Mouse (Mus musculus) spleen, adult 2 months (tissue): ENCODE data around the gene Lamp5. TPM values are rescaled to one million over a fixed set of nuclear protein-coding genes. Genes with fewer than 3 reads are reported as not detected.

Source experiments
- DNase-seq, 2 experiments: peaks; one replicate each; pipeline versions ENCODE4 v3.0.0 to v3.0.0-alpha.2; 2012 to 2021; ENCODE audit warnings: low spot score in 2 of 2, low read depth in 1 of 2
- H3K27ac ChIP-seq: fragments of 200-500 bp; 2 replicates; pipeline ENCODE4 v1.5.1; 2012; ENCODE audit warnings: low read length, inconsistent platforms; ENCODE audit not compliant: insufficient read depth
- H3K27me3 ChIP-seq: fragments of 200-500 bp; 2 replicates; pipeline ENCODE4 v1.6.1; 2012; ENCODE audit warnings: mild to moderate bottlenecking, moderate library complexity, low read length, inconsistent platforms; ENCODE audit not compliant: control insufficient read depth, insufficient read depth
- H3K36me3 ChIP-seq: fragments of 200-500 bp; 2 replicates; pipeline ENCODE4 v1.6.1; 2012; ENCODE audit warnings: mild to moderate bottlenecking, low read length, inconsistent platforms; ENCODE audit not compliant: control insufficient read depth, insufficient read depth
- H3K4me1 ChIP-seq: fragments of 200-500 bp; 2 replicates; pipeline ENCODE4 v1.6.1; 2011; ENCODE audit warnings: inconsistent platforms; ENCODE audit not compliant: control insufficient read depth, insufficient read depth, insufficient read length
- H3K4me3 ChIP-seq: fragments of 200-500 bp; 2 replicates; pipeline ENCODE4 v1.5.1; 2011; ENCODE audit warnings: mild to moderate bottlenecking, inconsistent platforms; ENCODE audit not compliant: insufficient read depth, insufficient read length; ENCODE audit errors: extremely low read depth
- CTCF ChIP-seq: fragments of 200-500 bp; IDR thresholded peaks from 2 replicates; pipeline ENCODE4 v1.5.1; 2011; ENCODE audit warnings: mild to moderate bottlenecking, inconsistent platforms; ENCODE audit not compliant: insufficient read depth, insufficient read length, insufficient replicate concordance; ENCODE audit errors: extremely low read depth
- POLR2A ChIP-seq: fragments of 200-500 bp; IDR thresholded peaks from 2 replicates; pipeline ENCODE4 v1.6.1; 2011; ENCODE audit warnings: low read depth, low read length, inconsistent platforms
- WGBS: fragments of 180-500 bp; shearing (Covaris S2); methylation state at CpG from one replicate; pipeline ENCODE4 v1.1.7; 2018; 5-methylcytosine and 5-hydroxymethylcytosine counted together
- polyA plus RNA-seq: library from polyadenylated mRNA; depleted of rRNA; stranded (reverse); fragments of >200 nt; gene quantifications from 2 replicates; pipeline ENCODE4 v1.2.3, GENCODE M21; 2012; rRNA removed

Gene Lamp5
- polyA plus RNA-seq: 0.13 and 0.14 TPM in 2 replicates

DNA sequence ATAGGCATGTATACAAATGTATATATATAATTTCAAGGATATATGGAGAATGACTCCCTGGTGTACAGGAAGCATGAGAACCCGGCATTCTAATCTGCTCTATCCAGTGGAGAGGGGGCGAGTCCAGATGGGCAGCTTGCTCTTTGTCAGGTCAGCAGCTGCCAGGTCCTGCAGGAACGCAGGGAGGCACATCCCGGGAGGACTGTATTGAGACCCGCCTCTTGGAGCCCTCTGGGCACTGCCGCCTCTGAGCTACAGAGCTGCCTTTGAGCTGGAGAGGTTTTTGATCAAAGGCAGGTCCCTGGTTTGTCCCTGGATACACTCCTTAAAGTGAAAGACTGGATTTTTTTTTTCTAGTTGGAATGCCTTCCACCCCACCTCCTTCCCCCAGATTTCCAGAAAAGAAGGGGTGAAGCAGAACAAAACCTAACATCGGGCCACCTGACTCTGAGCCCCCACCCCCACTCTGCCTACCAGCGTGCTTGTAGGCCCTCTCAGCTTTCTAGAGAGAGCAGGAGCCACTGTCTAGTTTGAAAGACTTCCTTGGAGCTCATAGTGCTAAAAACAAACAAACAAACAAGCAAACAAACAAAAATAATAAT is at the start of gene Lamp5:
Gene Lamp5 (plus strand): TSS at position 552 of the 602 bp plus-strand sequence.
- no peaks in the 10 kb centered on the region for H3K27me3 ChIP-seq
- no peak within 1 kb of the TSS for H3K4me3 ChIP-seq
- H3K27ac ChIP-seq: no peak within 1 kb of the TSS
- H3K4me1 ChIP-seq: no peaks in the 10 kb centered on the region
- no peak for DNase-seq
- H3K36me3 ChIP-seq: no peaks in the 10 kb centered on the region
- 34% methylated on average over 8 of the region's 8 CpGs for WGBS
- no peak for TF ChIP-seq POLR2A
- TF ChIP-seq CTCF: no peak

DNA sequence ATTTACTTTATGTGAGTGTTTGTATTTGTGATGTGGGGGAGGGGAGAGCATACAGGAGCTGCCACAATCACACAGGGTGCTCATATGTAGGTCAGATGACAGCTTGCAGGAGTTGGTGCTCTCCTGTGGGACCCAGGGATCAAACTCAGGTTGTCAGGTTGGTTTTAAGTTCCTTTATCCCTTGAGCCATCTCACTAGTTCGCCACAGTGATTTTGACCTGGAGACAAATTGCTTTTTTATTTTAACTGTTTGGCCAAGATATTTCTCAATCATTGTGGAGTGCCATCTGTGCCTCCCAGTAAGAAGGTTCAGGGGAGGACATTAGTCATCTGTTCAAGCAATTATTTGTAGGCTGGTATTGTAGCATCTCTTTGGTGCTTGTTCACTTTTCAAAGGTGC is 48.2 kb upstream of the Lamp5 start:
- no peak for TF ChIP-seq CTCF
- TF ChIP-seq POLR2A: no peak
- Histone ChIP-seq H3K4me3 (no peak overlapping the region), H3K27me3 (no peaks in the 10 kb centered on the region), H3K36me3 (no peaks in the 10 kb centered on the region), H3K27ac (no peak overlapping the region), H3K4me1 (no peaks in the 10 kb centered on the region)
- DNase-seq: no peak
- WGBS: 93% methylated on average over 1 of the region's 1 CpGs

DNA sequence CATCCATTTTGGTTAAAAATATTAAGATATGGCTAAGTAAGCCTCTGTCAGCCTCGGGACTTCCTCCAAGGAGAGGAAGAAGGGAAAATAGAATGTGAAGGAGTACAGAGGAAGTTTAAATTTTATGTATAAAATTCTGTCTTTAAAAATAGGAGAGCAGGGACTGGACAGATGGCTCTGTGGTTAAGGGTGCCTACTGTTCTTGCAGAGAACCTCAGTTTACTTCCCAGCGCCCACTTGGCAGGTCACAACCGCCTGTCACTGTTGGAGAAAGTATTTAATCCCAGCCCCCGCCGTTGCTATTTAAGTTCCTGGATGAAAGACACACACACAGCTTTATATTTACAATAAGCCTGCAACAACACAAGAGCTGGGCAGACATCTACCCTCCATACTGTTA is 45.8 kb upstream of the Lamp5 start:
- H3K36me3 ChIP-seq: no peaks in the 10 kb centered on the region
- H3K4me3 ChIP-seq: no peak overlapping the region
- no peak for DNase-seq
- H3K27me3 ChIP-seq: no peaks in the 10 kb centered on the region
- H3K4me1 ChIP-seq: no peaks in the 10 kb centered on the region
- H3K27ac ChIP-seq: no peak overlapping the region
- 83% methylated on average over 5 of the region's 5 CpGs for WGBS
- no peak for TF ChIP-seq POLR2A
- TF ChIP-seq CTCF: no peak

DNA sequence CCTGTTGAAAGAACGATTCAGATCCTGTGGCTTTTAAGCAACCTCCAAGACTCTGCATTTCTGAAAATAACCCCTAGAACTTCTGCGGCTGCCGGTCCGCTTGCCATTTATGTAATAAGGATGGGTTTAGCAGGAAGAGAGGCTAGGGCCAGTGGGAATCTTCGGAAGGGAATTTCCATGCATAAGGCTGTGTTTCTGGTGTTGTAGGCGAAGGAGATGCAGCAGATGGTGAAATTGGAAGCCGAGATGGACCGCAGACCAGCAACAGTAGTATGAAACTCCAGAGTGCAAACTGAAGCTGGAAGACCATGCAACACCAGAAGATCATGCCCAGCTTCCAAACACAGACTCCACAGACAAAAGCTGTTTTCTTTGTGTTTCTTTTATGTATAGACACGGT is 39.3 kb upstream of the Lamp5 start:
- 90% methylated on average over 9 of the region's 9 CpGs for WGBS
- no peak for TF ChIP-seq CTCF
- no peak for TF ChIP-seq POLR2A
- DNase-seq: no peak
- Histone ChIP-seq H3K4me3 (no peak overlapping the region), H3K4me1 (no peaks in the 10 kb centered on the region), H3K36me3 (no peaks in the 10 kb centered on the region), H3K27ac (no peak overlapping the region), H3K27me3 (no peaks in the 10 kb centered on the region)

DNA sequence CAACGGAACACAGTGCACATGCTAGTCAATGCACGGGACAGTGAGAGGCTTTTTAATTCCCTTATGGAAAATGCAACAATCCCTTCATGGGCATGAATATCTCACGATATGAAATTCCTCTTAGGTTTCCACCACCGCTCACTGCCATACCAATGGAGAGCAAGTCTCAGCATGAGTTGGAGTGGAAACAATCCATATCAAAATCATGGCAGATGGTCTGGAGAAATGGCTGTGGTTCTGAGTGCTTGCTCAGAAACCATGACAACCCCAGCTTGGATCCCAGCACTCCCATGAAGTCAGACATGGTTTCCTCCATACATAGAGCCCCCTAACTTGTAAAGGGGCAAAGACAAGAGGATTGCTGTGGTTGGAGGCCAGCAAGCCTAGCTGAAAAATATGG is 3.6 kb upstream of the Lamp5 start:
- H3K27me3 ChIP-seq: no peaks in the 10 kb centered on the region
- no peak for TF ChIP-seq POLR2A
- no peak for TF ChIP-seq CTCF
- no peak for DNase-seq

DNA sequence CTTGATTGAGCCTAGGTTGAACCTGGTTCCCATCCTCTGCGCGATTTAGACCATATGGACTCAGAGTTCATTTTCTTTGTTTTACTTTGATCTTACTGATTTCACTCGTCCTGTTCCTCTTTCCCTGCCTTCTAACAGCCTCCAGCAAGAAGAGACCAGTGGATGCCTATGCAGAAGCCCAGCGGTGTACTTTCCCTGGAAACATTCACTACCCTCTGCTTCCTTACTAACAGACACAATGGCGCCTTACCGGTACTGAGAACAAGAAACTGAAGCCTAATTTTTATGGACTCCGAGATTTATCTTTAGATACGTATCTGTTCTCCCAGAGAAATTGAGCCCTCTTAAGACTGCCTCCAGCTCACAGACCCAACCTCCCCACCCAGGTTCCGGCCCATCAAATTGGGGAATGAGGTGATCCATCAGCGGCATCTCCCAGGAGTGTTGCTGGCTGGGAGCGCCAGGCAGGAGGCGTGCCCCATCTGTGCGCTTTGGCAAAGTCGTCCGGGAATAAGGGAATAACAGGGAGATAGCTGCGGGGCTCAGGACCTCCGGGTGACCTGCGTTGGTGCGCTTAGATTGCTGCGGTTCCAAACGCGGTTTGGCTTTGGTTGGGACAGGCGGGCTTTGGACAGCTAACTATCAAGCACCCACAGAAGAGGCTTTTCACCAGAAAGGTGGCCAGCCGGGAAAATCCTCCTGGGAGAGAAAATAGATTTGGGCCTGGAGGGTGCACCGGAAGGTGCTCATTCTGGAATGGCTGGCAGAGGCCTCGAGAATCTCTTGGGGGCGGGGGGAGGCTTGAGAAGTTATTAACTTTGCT is 1.0 kb upstream of the Lamp5 start:
- Histone ChIP-seq H3K4me3 (no peak overlapping the region), H3K27ac (no peak overlapping the region), H3K36me3 (no peaks in the 10 kb centered on the region), H3K4me1 (no peaks in the 10 kb centered on the region), H3K27me3 (no peaks in the 10 kb centered on the region)
- TF ChIP-seq POLR2A (no peak), CTCF (no peak)
- DNase-seq: no peak
- 31% methylated on average over 27 of the region's 27 CpGs for WGBS

More for the DNA sequence above, 3.6 kb upstream of the Lamp5 start:
- Histone ChIP-seq H3K27ac (no peak overlapping the region), H3K36me3 (no peaks in the 10 kb centered on the region), H3K4me1 (no peaks in the 10 kb centered on the region), H3K4me3 (no peak overlapping the region)
- WGBS: 86% methylated on average over 4 of the region's 4 CpGs

DNA sequence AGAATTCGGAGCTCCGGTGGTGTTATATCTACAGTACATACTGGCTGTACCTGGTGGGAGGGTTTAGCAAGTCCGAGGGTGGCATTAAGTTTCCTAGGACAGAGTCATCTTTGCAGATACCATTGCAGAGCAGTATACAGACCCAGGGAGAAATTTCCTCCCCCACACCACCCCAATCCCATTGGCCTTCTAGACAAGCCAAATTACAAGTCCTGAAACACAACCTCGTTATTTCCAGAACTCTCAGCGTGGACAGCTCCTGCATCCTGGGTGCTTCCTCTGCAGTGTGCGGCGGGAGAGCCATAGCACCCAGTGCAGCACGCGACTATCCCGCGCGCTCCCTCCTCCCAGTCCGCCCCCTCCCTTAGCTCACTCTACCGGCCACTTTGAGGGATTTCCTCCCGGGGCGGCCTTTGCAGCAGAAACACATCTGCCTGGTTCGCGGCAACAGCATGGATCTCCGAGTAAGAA is 5.9 kb downstream of the Lamp5 start:
- H3K36me3 ChIP-seq: no peaks in the 10 kb centered on the region
- H3K27me3 ChIP-seq: no peaks in the 10 kb centered on the region
- no peak overlapping the region for H3K27ac ChIP-seq
- no peak for DNase-seq
- TF ChIP-seq POLR2A (no peak), CTCF (no peak)
- WGBS: 6% methylated on average over 19 of the region's 19 CpGs
- no peak overlapping the region for H3K4me3 ChIP-seq
- no peaks in the 10 kb centered on the region for H3K4me1 ChIP-seq
